Mouse (Mus musculus): ENCODE measurements around the gene Babam2. TPM values are rescaled to one million over a fixed set of nuclear protein-coding genes. Genes with fewer than 3 reads are reported as not detected.

Gene Babam2
- polyA plus RNA-seq, 1 experiment = 25.9 TPM

GRCm38 (mm10) chr5:31698931-31699330 is 1.4 kb downstream of the Babam2 start:
- Histone ChIP-seq H3K4me3 (replicated peaks; ENCODE audit: control insufficient read depth, low read depth, low read length) (no peak overlapping the region), H3K27ac (ENCODE audit: control insufficient read depth, insufficient read depth, low read depth, low read length, poor library complexity) (no peak overlapping the region), H3K4me1 (ENCODE audit: control insufficient read depth, insufficient read depth, low read length) (no peaks in the 10 kb centered on the region; the same call in 1 of the 2 replicates)
- WGBS = 41% methylated on average over 4 of the region's 4 CpGs
- no peak for TF ChIP-seq CTCF (IDR thresholded peaks at IDR 0.05; ENCODE audit: control insufficient read depth, insufficient read depth, low read length)
- TF ChIP-seq POLR2A (IDR thresholded peaks at IDR 0.05; ENCODE audit: borderline replicate concordance, control insufficient read depth, low read depth, low read length) = no peak

GRCm38 (mm10) chr5:31699397-31699796 is 1.9 kb downstream of the Babam2 start:
- Histone ChIP-seq H3K4me3 (replicated peaks; ENCODE audit: control insufficient read depth, low read depth, low read length) (no peak overlapping the region), H3K4me1 (ENCODE audit: control insufficient read depth, insufficient read depth, low read length) (no peaks in the 10 kb centered on the region; the same call in 1 of the 2 replicates), H3K27ac (ENCODE audit: control insufficient read depth, insufficient read depth, low read depth, low read length, poor library complexity) (no peak overlapping the region)
- TF ChIP-seq POLR2A (IDR thresholded peaks at IDR 0.05; ENCODE audit: borderline replicate concordance, control insufficient read depth, low read depth, low read length) (no peak), CTCF (IDR thresholded peaks at IDR 0.05; ENCODE audit: control insufficient read depth, insufficient read depth, low read length) (no peak)

DNA sequence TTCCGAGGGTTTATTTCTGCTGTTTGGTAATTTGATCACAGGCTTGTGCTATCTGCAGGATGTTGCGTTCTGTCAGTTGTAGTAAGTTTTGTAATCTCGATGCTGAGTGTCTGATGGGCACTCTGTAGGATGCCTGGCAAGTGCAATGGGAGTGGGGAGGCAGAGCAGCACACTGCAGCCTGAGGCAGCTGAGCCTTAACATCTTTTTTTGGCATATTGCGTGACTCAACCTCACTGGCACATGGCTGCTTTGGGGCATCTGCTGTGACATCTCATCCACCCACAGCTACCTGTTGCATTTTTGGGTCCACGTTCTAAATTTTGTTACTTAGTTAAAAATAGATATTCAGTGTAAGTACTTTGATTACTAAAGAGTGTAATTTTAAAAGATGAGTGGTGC is 7.5 kb downstream of the Babam2 start:
- Histone ChIP-seq H3K27ac (ENCODE audit: control insufficient read depth, insufficient read depth, low read depth, low read length, poor library complexity) (no peak overlapping the region), H3K4me3 (replicated peaks; ENCODE audit: control insufficient read depth, low read depth, low read length) (no peak overlapping the region), H3K4me1 (ENCODE audit: control insufficient read depth, insufficient read depth, low read length) (peaks cover 3% of the 10 kb centered on the region)
- 62% methylated on average over 5 of the region's 5 CpGs for WGBS
- TF ChIP-seq CTCF (IDR thresholded peaks at IDR 0.05; ENCODE audit: control insufficient read depth, insufficient read depth, low read length) (no peak), POLR2A (IDR thresholded peaks at IDR 0.05; ENCODE audit: borderline replicate concordance, control insufficient read depth, low read depth, low read length) (no peak)

GRCm38 (mm10) chr5:31706826-31707225 is 9.3 kb downstream of the Babam2 start:
- 83% methylated on average over 4 of the region's 4 CpGs for WGBS
- Histone ChIP-seq H3K4me1 (ENCODE audit: control insufficient read depth, insufficient read depth, low read length) (peaks cover 3% of the 10 kb centered on the region), H3K4me3 (replicated peaks; ENCODE audit: control insufficient read depth, low read depth, low read length) (no peak overlapping the region), H3K27ac (ENCODE audit: control insufficient read depth, insufficient read depth, low read depth, low read length, poor library complexity) (no peak overlapping the region)
- TF ChIP-seq POLR2A (IDR thresholded peaks at IDR 0.05; ENCODE audit: borderline replicate concordance, control insufficient read depth, low read depth, low read length) (no peak), CTCF (IDR thresholded peaks at IDR 0.05; ENCODE audit: control insufficient read depth, insufficient read depth, low read length) (no peak)

GRCm38 (mm10) chr5:31709389-31709788 is 11.9 kb downstream of the Babam2 start:
- Histone ChIP-seq H3K4me1 (ENCODE audit: control insufficient read depth, insufficient read depth, low read length) (peaks cover 4% of the 10 kb centered on the region), H3K27ac (ENCODE audit: control insufficient read depth, insufficient read depth, low read depth, low read length, poor library complexity) (no peak overlapping the region), H3K4me3 (replicated peaks; ENCODE audit: control insufficient read depth, low read depth, low read length) (no peak overlapping the region)
- 64% methylated on average over 1 of the region's 1 CpGs for WGBS
- TF ChIP-seq CTCF (IDR thresholded peaks at IDR 0.05; ENCODE audit: control insufficient read depth, insufficient read depth, low read length) (peak; percentile 56), POLR2A (IDR thresholded peaks at IDR 0.05; ENCODE audit: borderline replicate concordance, control insufficient read depth, low read depth, low read length) (no peak)

DNA sequence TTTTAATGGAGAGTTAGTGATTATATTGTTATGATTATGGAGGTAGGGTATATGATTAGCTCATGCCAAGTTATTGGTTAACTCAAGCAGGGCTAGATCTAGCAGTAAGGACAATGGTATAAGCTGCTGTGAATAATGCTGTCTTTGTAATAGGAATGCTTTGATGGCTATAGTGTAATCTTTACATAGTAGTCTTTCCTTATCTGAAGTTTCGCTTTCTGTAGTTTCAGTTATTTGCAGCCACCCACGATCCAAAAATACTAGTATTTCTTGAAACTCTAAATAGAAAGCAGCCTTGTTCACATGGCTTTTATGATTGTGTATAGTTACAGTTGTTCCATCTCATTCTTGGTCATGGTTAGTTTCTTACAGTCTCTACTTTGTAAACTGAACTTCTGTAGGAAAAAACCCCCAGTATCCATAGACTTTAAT is 15.8 kb downstream of the Babam2 start:
- peaks cover 1% of the 10 kb centered on the region; the same call in 1 of the 2 replicates for H3K4me1 ChIP-seq (ENCODE audit: control insufficient read depth, insufficient read depth, low read length)
- H3K27ac ChIP-seq (ENCODE audit: control insufficient read depth, insufficient read depth, low read depth, low read length, poor library complexity) = no peak overlapping the region
- no peak overlapping the region for H3K4me3 ChIP-seq (replicated peaks; ENCODE audit: control insufficient read depth, low read depth, low read length)
- 40% methylated on average over 2 of the region's 2 CpGs for WGBS
- TF ChIP-seq POLR2A (IDR thresholded peaks at IDR 0.05; ENCODE audit: borderline replicate concordance, control insufficient read depth, low read depth, low read length) = no peak
- TF ChIP-seq CTCF (IDR thresholded peaks at IDR 0.05; ENCODE audit: control insufficient read depth, insufficient read depth, low read length) = no peak

DNA sequence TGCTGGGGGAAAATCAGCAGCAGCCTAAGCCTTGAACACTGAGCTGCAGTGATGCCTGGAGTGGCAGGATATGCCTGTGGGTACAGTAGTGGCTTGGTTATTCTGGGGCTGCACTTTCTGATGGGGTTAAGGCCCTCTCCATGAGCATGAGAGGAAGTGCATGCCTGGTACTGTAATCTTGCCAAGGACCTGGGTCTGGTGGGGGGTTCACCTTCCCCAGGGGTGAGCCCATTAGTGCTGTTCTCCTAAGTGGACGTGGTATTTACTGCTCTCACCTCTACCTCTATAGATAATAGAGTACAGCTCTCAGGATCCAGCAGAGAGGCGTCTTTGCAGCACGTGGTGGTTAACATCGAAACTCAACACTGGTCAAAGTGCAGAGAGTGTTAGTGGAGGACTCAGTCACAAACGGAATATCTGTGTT is 16.4 kb downstream of the Babam2 start:
- no peak overlapping the region for H3K27ac ChIP-seq (ENCODE audit: control insufficient read depth, insufficient read depth, low read depth, low read length, poor library complexity)
- H3K4me3 ChIP-seq (replicated peaks; ENCODE audit: control insufficient read depth, low read depth, low read length) = no peak overlapping the region
- 20% methylated on average over 5 of the region's 5 CpGs for WGBS
- H3K4me1 ChIP-seq (ENCODE audit: control insufficient read depth, insufficient read depth, low read length) = peaks cover 1% of the 10 kb centered on the region; the same call in 1 of the 2 replicates
- TF ChIP-seq CTCF (IDR thresholded peaks at IDR 0.05; ENCODE audit: control insufficient read depth, insufficient read depth, low read length) (no peak), POLR2A (IDR thresholded peaks at IDR 0.05; ENCODE audit: borderline replicate concordance, control insufficient read depth, low read depth, low read length) (no peak)

GRCm38 (mm10) chr5:31715486-31716150 is 18.1 kb downstream of the Babam2 start:
- no peak overlapping the region for H3K4me3 ChIP-seq (replicated peaks; ENCODE audit: control insufficient read depth, low read depth, low read length)
- H3K4me1 ChIP-seq (ENCODE audit: control insufficient read depth, insufficient read depth, low read length) = peaks cover 1% of the 10 kb centered on the region; the same call in 1 of the 2 replicates
- TF ChIP-seq CTCF (IDR thresholded peaks at IDR 0.05; ENCODE audit: control insufficient read depth, insufficient read depth, low read length) (no peak), POLR2A (IDR thresholded peaks at IDR 0.05; ENCODE audit: borderline replicate concordance, control insufficient read depth, low read depth, low read length) (no peak)
- whole genome bisulfite sequencing = 63% methylated on average over 4 of the region's 4 CpGs
- H3K27ac ChIP-seq (ENCODE audit: control insufficient read depth, insufficient read depth, low read depth, low read length, poor library complexity) = no peak overlapping the region

Data from bone marrow, adult 2 months (tissue).